Mouse (Mus musculus) stomach, postnatal 0 days (tissue): ENCODE measurements at regions not wholly inside any gene's neighbourhood (a gene's known extent, or its start where the extent isn't known, plus 50 kb on each side); places are given as distances from the start of the nearest gene placed in this dataset.

Experiments used
- CTCF ChIP-seq: IDR thresholded peaks from 2 replicates; pipeline ENCODE4 v1.5.1; 2016; ENCODE audit warnings: antibody characterized with exemption, low read depth, mild to moderate bottlenecking, moderate library complexity
- EP300 ChIP-seq: optimal IDR thresholded peaks from 2 replicates; pipeline ENCODE3; 2016; ENCODE audit warnings: antibody characterized with exemption

DNA sequence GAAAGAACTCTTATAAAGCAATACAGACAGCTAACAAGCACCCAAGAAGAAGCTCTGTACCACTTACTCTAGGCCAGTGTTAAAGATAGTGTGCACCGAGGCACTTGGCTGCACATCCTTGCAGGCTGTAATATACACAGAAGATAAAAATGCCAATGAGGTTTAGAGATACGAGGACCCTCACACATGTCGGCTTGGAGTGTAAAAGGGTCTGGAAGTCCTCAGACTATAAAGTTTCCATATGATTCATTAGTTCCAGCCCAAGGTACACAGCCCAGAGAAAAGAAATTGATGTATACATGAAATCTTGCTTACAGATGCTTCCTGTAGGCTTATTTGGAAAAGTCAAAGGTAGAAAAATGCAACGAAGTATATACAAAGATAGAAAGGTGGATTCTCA lies 800.3 kb upstream of the Lrrc6 start:
- TF ChIP-seq CTCF (no peak), EP300 (no peak)
